8 mouse cellular contexts compared by ENCODE assay signal in the genomic region with DNA sequence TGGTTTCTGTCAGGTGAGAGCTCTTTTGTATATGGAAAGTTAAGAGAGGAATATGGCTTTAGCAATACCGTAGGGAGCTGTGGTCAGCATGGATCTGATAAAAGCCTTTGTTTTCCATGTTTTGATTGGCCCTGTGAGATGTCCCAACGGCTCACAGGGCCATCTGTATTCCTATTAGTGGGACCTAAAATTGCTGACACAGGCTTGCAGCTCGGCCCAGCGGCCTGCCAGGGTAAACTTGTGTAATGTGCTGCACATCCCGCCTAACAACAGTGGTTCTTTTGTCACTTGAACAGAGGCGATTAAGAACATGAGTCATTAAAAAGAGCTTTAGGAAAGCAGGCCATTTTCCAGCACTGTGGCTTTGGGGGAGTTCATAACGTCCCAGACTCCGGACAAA.
DNase-seq lines count a peak whose midpoint lies in the region; ATAC-seq lines count a peak whose summit lies in the region.

No protein-coding gene starts in this region.

- 7% methylated on average over 8 of the region's 8 CpGs for WGBS in embryonic facial prominence, embryonic 12.5 days
- WGBS in limb, embryonic 12.5 days: 28% methylated on average over 8 of the region's 8 CpGs
- 68% methylated on average over 8 of the region's 8 CpGs for WGBS in liver, embryonic 12.5 days (ENCODE audit: insufficient replicate concordance)

- no peak overlapping the region for H3K4me2 ChIP-seq in embryonic facial prominence, embryonic 12.5 days (replicated peaks)
- H3K4me2 ChIP-seq in limb, embryonic 12.5 days: no peak overlapping the region
- no peak overlapping the region for H3K4me2 ChIP-seq in liver, embryonic 12.5 days

- no peak overlapping the region for H3K27ac ChIP-seq in embryonic facial prominence, embryonic 12.5 days
- H3K27ac ChIP-seq in limb, embryonic 12.5 days: peak overlapping the region; percentile 78
- H3K27ac ChIP-seq in liver, embryonic 12.5 days: no peak overlapping the region

- 0 out of 2 replicates have a peak, but pooled peaks have one; percentile 68 for ATAC-seq in embryonic facial prominence, embryonic 12.5 days (ENCODE audit: insufficient number of reproducible peaks, insufficient read depth, low FRiP score, low TSS enrichment)
- ATAC-seq in limb, embryonic 12.5 days (ENCODE audit: insufficient number of reproducible peaks, insufficient read depth, low FRiP score, low TSS enrichment, low read depth): peak; percentile 88
- no peak for ATAC-seq in liver, embryonic 12.5 days

- no peaks in the 10 kb centered on the region for H3K27me3 ChIP-seq in embryonic facial prominence, embryonic 12.5 days
- no peaks in the 10 kb centered on the region for H3K27me3 ChIP-seq in limb, embryonic 12.5 days
- no peaks in the 10 kb centered on the region for H3K27me3 ChIP-seq in liver, embryonic 12.5 days (replicated peaks)

- peaks cover 6% of the 10 kb centered on the region; the same call in 1 of the 2 replicates for H3K4me1 ChIP-seq in embryonic facial prominence, embryonic 12.5 days
- H3K4me1 ChIP-seq in limb, embryonic 12.5 days (replicated peaks): peaks cover 22% of the 10 kb centered on the region
- H3K4me1 ChIP-seq in liver, embryonic 12.5 days: peaks cover 13% of the 10 kb centered on the region

- peak; percentile 5 to 7 for DNase-seq in left cerebral cortex, postnatal 25 days (ENCODE audit: low spot score in 2 of 2)
- no peak for DNase-seq in left cerebral cortex, adult 11 months (ENCODE audit: low spot score)
- DNase-seq in heart, adult 9 months (ENCODE audit: low spot score in 2 of 2): peak; percentile 75 to 78
- peak; percentile 74 for DNase-seq in retina, embryonic 14.5 days (ENCODE audit: low spot score)
- DNase-seq in B cell, adult 2 months: no peak

- intact Hi-C loops in left cerebral cortex, postnatal 25 days (cut with DNase I): no loop called here

- no peak overlapping the region for H3K9ac ChIP-seq in embryonic facial prominence, embryonic 12.5 days
- no peak overlapping the region for H3K9ac ChIP-seq in limb, embryonic 12.5 days (replicated peaks)
- no peak overlapping the region for H3K9ac ChIP-seq in liver, embryonic 12.5 days

- H3K36me3 ChIP-seq in embryonic facial prominence, embryonic 12.5 days: no peaks in the 10 kb centered on the region
- no peaks in the 10 kb centered on the region for H3K36me3 ChIP-seq in limb, embryonic 12.5 days
- H3K36me3 ChIP-seq in liver, embryonic 12.5 days: no peaks in the 10 kb centered on the region

- no peaks in the 10 kb centered on the region for H3K9me3 ChIP-seq in embryonic facial prominence, embryonic 12.5 days
- no peaks in the 10 kb centered on the region for H3K9me3 ChIP-seq in limb, embryonic 12.5 days
- no peaks in the 10 kb centered on the region for H3K9me3 ChIP-seq in liver, embryonic 12.5 days (replicated peaks)

- no peak overlapping the region for H3K4me3 ChIP-seq in embryonic facial prominence, embryonic 12.5 days
- no peak overlapping the region for H3K4me3 ChIP-seq in limb, embryonic 12.5 days (replicated peaks)
- H3K4me3 ChIP-seq in liver, embryonic 12.5 days: no peak overlapping the region

Comparison
In these comparisons a context has a peak if more than half of its experiments do, and no peak if none do; other contexts are left out.
1. DNase-seq: peak in left cerebral cortex, postnatal 25 days (2 of 2), heart, adult 9 months (2 of 2) and retina, embryonic 14.5 days (single experiment); none in left cerebral cortex, adult 11 months (single experiment) and B cell, adult 2 months (0 of 2).